Mouse (Mus musculus) CH12F3 (cell line): ENCODE data around the gene Pprc1.

Experiments used
- in situ Hi-C: fragments of 300-500 bp; cut with MboI; formaldehyde crosslinking; loops from 2 replicates; pipeline ENCODE4 v1.14.3; 2020; ENCODE audit warnings: low sequenced_read_pairs

Pprc1 gene

GRCm38 (mm10) chr19:46044271-46044992, at the start of gene Pprc1:
TSS of gene Pprc1 (plus strand) at chr19:46044886.
- in situ Hi-C loops = no loop called here

GRCm38 (mm10) chr19:45997365-45997764, 47.3 kb upstream of the Pprc1 start:
- in situ Hi-C loops = no loop called here

- in situ Hi-C loops = no loop called here
These were observed 46.6 kb upstream of the Pprc1 start, which contains the start of gene Armh3 for GRCm38 (mm10) chr19:45997785-45998693. TSS of gene Armh3 (minus strand) at chr19:45998488.

DNA sequence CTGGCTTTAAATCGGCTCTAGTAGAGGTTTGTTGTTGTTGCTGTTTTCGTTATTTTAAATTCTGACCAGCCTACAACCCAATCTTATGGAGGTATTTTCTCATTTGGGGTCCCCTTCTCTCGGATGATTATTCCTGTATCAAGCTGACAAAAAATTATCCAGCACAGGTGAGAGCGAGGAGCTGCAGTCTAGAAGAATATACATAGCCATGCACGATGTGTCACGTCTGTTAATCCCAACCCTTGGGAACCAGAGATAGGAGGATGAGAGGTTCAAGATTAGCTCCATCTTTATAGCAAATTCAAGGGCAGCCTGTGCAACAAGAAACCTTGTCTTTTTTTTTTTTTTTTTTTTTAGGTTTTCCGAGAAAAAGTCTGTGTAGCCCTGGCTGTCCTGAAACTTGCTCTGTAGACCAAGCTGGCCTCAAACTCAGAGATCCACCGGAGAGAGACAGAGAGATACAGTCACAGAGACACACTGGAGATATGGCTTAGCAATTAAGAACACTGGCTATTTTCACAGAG, 45.9 kb upstream of the Pprc1 start:
- in situ Hi-C loops = no loop called here

- in situ Hi-C loops = no loop called here
These were observed 45.3 kb upstream of the Pprc1 start for GRCm38 (mm10) chr19:45999378-45999777.

- in situ Hi-C loops = no loop called here
These were observed 42.4 kb upstream of the Pprc1 start for GRCm38 (mm10) chr19:46002279-46002678.

- in situ Hi-C loops = no loop called here
These were observed 41.1 kb upstream of the Pprc1 start, which contains the start of gene Hps6 for GRCm38 (mm10) chr19:46003371-46004226. TSS of gene Hps6 (plus strand) at chr19:46003508.

DNA sequence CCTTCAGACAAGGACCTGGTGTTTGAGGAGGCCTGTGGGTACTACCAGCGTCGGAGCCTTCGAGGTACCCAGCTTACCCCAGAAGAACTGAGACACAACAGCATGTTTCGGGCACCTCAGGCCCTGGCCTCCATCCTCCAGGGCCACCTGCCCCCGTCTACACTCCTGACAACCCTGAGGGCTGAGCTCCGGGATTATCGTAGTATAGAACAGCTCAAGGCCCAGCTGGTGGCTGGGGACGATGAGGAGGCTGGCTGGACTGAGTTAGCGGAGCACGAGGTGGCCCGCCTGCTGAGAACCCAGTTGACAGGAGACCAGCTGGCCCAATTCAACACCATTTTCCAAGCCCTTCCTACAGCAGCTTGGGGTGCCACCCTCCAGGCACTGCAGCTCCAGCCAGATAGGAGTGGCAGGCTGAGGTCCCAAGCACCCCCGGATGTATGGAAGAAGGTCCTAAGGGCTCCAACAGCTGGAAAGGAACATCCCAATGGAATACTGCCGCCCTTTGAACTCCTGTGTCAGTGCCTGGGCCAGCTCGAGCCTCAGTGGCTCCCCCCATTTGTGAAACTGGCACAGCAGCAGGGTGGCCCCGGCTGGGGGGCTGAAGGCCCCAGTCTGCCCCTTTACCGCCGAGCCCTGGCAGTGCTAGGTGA, 39.7 kb upstream of the Pprc1 start:
- in situ Hi-C loops = no loop called here

- in situ Hi-C loops = no loop called here
These were observed 39.0 kb upstream of the Pprc1 start for GRCm38 (mm10) chr19:46005680-46006079.

- in situ Hi-C loops = loop anchor here (10.0 kb wide), 1 partner anchor 200 kb away; the partner anchor contains the start of gene Kcnip2
These were observed 30.0 kb upstream of the Pprc1 start for GRCm38 (mm10) chr19:46014572-46015178.

- in situ Hi-C loops = loop anchor here (10.0 kb wide), 1 partner anchor 201 kb away; the partner anchor contains the start of gene Kcnip2
These were observed 28.7 kb upstream of the Pprc1 start for GRCm38 (mm10) chr19:46016023-46016422.

GRCm38 (mm10) chr19:46024959-46025358, 19.7 kb upstream of the Pprc1 start:
- in situ Hi-C loops = no loop called here

- in situ Hi-C loops = no loop called here
These were observed 18.1 kb upstream of the Pprc1 start for GRCm38 (mm10) chr19:46026567-46026966.

DNA sequence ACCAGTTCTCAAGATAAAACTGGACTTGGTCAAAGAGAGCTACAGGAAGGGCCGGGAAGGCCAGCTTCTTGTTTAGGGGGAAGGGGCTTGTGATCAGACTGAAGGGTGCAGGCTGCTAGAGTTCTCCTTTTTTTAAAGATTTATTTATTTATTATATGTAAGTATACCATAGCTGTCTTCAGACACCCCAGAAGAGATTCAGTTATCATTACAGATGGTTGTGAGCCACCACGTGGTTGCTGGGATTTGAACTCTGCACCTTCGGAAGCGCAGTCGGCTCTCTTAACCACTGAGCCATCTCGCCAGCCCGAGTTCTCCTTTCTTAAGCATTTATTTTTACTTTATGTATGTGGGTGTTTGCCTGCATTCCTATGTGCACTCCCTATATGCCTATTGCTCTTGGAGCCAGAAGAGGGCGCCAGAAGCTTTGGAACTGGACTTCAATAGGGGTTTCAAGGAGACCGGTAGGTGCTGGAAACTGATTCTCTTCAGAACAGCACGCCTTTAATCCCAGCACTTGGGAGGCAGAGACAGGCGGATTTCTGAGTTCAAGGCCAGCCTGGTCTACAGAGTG, 15.9 kb upstream of the Pprc1 start:
- in situ Hi-C loops = no loop called here

DNA sequence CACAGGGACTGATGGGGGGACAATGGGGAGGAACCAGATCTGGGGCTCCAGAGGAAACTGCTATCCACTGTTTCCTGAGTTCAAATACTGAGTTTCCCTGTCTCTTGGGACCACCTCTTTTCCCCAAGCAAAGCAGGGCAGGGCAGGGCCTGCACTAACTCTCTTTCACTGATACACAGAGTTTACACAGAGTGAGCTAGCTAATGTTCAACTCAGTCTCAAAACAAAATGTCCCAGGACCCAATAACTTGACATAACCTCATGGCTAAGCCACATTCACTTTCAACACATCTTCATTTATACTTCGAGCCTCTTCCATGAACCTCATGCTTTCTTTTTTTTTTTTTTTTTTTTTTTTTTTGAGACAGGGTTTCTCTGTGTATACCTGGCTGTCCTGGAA, 15.0 kb upstream of the Pprc1 start:
- in situ Hi-C loops = no loop called here

- in situ Hi-C loops = no loop called here
These were observed 14.3 kb upstream of the Pprc1 start for GRCm38 (mm10) chr19:46030196-46030983.

DNA sequence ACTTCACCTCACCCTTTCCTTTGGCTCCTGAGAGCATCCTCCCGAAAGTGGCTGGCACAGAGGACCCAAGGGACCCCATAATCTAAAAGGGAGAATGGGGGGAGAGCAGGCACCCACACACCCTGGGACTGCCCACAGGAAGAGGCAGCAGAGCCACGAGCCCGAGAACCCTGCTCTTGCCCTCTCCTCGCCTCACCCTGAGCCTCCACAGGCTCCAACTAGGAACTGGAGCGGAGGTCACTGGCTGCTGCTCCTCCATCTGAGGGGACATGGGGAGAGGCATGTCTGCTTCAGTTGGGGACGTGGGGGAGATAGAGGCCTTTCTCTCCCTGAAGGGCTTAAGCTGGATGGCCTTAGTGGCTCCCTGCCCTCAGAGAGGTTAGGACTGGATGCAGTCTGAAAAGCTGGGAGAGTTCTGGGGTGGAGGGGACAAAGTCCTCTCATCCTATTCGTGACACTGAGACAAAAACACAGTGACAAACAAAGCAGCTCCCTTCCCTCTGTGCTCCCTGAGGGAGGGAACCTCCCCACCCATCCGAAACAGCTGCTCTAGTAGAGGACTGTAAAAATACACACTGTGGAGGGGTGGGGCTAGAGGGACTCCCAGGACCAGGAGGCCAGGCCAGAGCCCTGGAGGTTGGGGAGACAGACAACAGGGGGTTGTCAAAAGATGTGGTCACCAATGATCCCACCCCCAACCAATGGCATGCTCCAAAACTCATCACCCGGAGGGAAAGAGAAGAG, 12.8 kb upstream of the Pprc1 start:
- in situ Hi-C loops = no loop called here
